Mouse (Mus musculus): ENCODE measurements at regions not wholly inside any gene's neighbourhood (a gene's known extent, or its start where the extent isn't known, plus 50 kb on each side); places are given as distances from the start of the nearest gene placed in this dataset.

DNA sequence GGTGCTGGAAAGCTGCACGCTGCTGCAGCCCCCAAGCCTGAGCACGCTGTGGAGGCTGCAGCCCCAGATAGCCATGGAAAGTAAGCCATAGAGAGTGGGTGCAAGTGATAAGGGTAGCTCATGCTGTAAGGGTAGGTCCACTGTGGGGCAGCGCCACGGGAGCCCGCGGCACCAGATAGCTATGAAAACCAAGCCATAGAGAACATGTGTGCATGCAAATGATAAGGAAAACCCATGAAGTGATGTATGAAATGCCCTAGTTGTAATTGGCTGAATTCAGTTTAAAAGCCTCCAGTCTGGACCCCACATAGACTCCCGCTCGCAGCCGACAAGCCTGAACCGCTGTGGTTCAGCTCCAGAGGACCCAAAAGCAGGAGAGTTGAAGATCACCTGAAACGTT is 58.8 kb upstream of the L3mbtl3 start:
- DNase-seq (ENCODE audit: low spot score in 2 of 2): no peak

DNA sequence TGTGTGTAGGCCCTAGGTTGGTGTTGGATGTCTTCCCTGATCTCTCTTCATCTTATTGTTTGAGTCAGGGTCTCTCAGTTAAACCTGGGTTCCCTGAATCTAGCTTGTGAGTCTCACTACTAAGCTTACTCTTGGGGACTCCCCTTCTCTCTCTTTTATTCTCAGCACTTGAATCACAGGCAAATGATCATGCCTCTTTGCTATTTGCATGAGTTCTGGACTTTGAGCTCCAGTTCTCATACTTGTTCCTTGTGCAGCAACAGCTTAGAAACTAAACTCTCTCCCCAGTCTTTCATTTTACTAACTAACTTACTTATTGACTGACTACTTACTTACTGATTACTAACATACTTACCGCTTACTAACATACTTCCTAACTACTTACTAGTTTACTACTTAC is 64.9 kb upstream of the L3mbtl3 start:
- no peak for DNase-seq (ENCODE audit: low spot score in 2 of 2)

DNA sequence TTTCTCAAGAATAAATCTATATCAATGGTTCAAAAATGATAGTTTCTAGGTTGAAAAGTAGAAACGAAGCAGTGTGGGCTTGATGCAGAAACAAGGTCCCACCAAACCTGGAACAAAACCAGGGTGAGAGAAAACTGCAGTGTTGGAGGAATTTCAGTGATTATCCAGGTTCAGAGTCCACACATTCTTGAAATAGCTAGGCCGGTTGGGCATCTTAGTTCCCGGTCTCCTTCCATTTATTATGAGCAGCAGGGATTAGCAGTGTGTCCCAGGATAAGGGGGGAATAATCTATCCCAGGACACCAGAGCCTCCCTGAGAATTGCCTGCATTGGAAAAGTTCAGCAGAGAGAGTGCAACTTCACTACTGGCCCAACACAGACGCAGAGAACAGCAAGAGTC is 108.5 kb upstream of the L3mbtl3 start:
- no peak for DNase-seq (ENCODE audit: low spot score in 2 of 2)

DNA sequence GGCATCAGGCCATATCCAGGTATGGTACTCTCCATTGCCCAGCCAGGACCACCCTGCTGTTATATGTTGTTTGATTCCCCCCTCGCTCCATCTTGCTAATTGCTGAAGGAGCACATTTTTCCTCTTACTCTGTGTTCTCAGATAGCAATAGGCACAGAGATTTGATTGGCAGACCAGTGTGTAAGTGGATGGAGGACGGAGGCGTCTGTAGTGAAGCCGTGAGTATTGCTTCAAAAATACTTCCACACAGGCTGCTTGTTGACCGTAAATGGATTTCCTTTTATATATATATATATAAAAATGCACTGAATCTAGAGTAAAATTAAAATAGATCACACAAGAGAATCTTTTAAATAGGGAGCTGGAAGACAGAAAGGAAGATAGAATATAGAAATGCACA is 115.6 kb upstream of the L3mbtl3 start:
- peak in 1 of 2 experiments; percentile 14 for DNase-seq (ENCODE audit: low spot score in 2 of 2)

DNA sequence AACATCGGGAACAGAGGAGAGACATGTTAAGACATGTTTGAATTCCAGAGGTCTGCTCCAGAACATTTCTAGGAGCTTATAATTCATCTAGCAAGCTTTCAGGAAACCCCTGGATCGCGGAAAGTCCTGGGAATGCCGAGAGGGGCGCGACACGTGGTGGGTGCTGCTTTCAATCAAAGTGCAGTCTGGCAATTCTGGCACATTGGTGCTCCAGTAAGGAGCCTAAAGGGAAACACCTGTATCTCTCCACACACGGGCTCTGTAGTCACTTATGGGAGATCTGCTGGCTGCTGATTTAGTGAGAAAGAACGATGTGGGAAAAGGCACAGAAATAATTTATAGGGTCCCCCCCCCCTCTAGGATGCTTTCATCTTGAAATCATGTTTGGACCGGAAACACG is 116.4 kb upstream of the L3mbtl3 start:
- DNase-seq (ENCODE audit: low spot score in 2 of 2): no peak

DNA sequence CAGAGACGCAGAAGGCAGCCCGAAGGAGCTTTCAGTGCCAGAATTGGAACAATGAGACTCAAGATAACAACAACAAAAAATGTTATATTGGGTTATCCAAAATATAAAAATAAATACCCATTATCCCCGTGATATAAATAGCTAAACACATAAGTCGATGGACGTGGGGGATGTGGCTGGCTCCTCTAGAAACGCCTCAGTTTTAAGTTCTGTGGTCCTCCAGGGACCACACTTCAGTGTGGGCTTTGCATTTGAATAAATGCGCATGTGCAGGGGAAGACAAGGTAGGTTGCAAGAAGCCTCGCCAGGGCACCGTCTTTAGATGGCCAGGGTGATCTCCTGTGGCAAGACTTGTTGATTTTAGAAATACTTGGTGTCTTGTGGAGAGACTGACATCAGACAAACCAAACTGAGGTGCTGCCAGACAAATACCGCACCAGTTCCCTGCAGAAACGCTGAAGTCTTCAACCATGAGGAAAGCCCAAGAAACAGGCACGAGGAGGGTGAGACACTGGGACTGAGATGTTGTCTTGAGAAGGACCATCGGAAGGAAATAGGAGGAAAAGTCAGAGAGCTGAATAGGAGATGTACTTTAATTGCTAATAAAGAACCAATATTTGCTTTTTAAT is 117.2 kb upstream of the L3mbtl3 start:
- DNase-seq (ENCODE audit: low spot score in 2 of 2): no peak

DNA sequence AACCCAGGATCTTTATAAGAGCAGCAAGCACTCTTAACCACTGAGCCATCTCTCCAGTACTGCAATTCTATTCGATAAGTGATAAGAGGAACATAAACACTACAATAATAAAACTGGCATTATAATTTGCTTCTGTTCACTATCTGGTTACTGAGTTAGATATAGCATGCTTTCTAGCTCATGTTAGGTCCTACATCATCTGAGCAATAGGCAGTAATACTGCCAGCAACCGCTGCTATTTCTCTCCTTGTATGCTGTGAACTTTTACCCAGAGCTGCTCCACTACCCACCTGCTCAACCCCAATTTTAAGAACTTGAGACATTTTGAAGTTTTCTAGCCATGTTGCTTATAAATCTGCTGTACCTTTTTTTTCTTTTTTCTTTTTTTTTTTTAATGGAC is 118.0 kb upstream of the L3mbtl3 start:
- DNase-seq (ENCODE audit: low spot score in 2 of 2): no peak

DNA sequence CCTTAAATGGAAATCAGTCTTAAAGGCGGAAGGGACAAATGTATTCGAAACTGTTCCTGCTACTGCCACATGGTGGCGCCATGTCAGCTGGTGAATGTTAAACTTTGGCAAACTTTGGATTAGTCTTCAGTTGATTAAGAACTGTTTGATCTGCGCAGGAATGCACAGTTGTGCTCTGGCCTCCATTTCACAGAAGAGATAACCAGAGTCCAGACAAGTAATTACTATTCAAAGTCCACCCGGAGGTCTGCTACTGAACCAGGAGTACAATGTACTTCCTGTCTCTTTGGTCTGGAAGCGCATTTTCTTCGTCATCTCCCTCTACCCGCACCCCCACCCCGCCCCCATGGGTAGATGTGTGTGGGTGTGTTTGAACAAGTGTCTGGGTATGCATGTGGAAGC is 118.6 kb upstream of the L3mbtl3 start:
- peak; percentile 38 to 60 for DNase-seq (ENCODE audit: low spot score in 2 of 2)

DNA sequence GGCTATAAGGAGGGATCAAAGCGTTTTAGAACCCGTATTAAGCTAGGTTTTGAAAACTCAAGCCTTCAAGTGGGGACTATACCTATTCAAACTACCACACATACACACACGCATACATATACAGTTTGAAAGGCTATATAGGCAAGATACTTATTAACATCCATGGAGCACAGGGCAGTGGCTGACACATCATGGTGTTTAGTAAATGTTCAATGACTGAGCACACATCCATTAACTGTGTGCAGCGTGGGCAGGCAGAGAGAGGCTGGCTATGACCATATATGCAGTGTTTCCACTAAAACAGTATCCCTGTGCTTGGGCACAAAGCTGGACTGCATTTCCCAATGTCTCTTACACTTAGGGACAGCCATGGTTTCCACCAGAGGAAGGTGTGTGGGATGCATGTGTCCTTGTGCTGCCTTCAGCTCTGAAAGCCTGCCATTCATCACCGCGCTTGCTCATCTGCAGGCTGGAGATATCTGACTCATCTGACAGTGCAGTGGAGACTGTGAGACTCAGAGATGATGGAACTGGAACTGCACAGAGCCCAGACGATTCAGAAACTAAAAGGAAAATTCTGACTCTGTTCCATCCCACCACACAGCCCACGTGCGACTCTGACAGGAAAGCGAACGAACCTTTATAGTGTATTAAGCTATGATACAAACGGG is 124.6 kb upstream of the L3mbtl3 start:
- DNase-seq (ENCODE audit: low spot score in 2 of 2): peak; percentile 48 to 52

DNA sequence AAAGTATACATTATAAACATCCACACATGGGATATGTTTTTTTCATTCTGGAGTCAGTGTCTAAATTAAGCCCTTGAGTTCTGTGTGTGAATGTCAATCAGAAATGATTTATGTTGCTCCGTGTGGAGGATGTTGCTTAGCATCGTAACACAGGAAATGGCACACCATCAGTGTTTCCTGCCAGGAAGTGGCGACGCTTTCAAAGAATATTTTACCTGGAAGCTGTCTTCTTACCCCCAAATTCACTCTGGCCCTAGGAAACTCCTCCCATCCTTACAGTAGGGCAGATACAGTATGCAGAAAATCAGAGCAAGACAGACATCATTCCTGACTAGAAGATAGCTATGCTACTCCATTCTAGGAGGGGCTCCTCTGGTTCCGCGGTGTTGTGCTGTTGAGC is 145.1 kb upstream of the L3mbtl3 start:
- DNase-seq (ENCODE audit: low spot score in 2 of 2): no peak

DNA sequence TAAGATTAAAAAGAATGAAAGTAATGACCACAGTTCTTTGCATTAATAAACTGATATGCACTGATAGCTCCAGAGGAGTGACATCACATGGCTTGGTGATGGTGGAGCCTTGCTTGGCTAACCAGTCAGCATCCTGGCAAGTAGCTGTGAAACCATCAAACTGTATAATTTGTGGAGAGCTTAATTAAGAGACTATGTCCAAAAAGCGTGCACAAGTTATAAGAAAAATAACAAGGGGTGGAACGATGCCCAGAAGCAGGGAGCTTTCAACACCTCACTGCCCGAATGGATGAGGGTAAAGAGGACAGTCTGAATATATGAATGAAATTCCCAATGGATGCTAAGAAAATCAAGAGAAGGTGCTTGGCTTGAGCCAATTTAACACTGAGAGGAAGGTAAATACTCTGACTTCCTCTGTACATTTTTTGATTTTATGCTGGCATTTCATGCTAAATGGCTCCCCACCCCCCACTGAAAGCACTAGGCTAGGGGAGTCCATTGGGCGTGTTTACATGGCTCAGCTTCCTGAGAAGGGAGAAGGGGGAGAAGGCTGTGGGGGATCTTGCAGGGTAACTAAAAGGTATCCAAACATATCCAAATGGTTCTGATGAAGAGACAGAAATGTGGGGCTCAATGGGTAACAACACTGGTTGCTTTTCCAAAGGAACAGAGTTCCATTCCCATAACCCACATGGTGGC is 150.2 kb upstream of the L3mbtl3 start:
- no peak for DNase-seq (ENCODE audit: low spot score in 2 of 2)

DNA sequence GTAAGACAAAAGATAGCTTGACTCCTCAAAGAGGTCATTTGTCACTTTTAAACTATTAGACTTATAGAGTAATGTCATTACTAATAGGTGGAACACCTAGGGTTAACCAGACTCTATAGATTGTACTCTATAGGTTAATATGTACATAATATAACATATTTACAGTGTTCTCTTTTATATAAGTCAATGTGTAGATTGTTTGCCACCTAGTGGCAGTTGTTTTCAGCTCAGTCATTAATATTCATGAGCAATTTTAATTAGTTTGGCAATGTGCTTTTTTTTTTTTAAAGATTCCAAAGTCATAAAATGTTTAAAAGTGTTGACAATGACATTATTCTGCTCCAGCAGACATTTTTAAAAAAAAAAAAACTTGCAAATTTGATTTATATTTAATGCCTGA is 164.4 kb upstream of the L3mbtl3 start:
- DNase-seq (ENCODE audit: low spot score in 2 of 2): no peak

DNA sequence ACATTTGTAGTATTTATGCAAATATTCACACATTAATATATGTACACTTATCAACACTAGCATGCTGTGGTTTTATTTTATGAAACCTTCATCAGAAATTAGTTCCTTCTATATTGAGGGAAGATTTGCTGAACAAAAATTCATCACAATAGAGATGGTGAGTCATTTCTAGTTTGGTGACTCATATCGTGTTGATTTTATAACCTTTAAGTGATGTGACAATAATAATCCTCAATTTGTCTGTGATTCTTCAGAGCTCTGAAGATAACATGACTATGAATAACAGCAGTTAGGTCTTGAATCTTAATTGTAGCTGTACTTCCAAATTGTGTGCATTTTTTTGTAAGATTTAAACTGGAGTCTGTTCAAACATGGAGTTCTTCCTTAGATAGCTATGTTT is 168.3 kb upstream of the L3mbtl3 start:
- DNase-seq (ENCODE audit: low spot score in 2 of 2): no peak

DNA sequence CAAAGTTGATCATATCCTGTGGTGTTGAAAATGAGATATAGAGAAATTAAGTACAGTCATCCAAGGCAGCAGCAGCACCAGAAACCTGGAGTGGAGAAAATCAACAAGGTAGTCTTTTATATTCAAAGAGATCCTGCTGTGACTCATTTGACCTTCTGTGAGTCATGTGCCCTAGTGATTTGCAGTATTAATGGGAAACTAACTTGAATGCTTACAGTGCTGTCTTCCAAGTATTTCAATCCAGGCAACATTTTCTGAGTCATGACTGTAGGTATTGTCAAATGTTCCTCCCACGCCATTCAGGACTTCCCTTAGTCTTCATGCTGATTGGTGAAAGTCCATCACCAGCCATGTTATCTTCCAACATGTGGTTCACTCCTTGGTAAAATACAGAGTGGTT is 169.0 kb upstream of the L3mbtl3 start:
- no peak for DNase-seq (ENCODE audit: low spot score in 2 of 2)

DNA sequence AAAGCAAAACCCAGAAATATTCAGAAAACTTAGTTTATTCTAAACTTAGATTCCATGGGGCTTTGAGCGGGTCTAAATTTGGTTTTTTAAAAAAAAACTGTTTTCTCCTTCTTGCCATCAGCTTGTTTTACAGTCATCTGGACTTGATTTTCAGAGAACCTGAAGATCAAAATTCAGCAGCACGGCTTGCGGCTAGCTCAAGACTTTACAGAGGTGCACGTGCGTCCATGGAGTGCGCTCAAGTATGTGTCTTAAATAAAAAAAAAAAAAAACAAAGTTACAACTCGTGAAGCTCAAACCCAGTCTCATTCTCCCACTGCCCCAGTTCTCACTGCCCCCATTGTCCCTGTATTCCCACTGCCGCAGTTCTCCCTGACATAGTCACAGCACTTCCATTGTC is 180.5 kb upstream of the L3mbtl3 start:
- no peak for DNase-seq (ENCODE audit: low spot score in 2 of 2)

DNA sequence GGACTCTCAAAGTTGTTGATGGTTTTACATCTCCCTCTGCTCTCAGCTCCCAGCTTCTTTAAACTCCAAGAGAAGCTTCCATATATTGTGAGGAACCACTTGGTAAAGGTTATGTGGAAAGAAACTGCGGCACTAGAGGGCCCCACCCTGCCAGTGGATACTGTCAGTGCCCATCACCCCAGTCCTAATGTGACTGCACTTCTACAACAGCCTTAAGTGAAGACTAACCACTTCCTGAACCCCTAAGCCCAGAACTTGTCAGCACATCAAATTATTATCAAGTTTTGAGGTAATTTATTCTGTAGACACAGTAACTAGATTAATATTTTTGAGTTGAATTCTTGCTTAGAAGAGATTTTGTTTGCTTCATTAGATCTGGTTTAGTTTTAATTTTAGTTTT is 182.3 kb upstream of the L3mbtl3 start:
- DNase-seq (ENCODE audit: low spot score in 2 of 2): no peak

DNA sequence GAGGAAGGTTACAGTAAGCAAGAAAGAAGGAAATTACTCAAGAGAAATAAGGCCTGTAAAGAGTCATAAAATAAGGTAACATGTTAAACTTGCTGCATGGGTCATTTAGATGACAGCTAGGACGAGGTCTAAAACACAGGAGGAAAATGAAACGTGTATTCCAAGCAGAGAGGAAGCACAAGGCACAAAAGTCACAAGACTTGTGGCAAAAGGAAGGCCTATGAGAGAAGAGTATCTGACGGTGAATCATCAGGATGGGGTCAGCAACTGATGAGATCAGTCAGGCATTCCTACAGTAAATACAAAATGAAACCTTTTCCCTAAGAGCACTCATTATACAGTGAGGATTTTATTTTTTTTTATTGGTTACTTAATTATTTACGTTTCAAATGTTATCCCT is 183.6 kb upstream of the L3mbtl3 start:
- DNase-seq (ENCODE audit: low spot score in 2 of 2): no peak

DNA sequence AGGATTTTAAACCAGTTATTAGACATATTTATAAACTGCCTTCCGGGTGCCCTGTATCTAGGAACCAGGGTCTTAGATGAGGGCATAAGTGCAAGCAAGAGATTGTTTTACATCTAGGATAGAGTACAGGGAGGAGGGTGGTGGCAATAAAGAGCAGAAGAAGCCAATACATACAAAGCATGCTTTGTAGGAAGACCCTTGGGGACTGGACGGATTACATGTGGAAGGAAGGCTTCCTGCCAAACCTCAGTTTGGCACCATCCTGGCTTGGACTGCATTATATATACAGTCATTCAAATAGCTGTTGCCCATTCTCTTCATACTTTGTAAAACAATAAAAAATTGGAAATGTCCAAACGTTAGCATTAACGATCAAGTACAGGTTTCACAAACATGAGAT is 184.7 kb upstream of the L3mbtl3 start:
- DNase-seq (ENCODE audit: low spot score in 2 of 2): no peak

DNA sequence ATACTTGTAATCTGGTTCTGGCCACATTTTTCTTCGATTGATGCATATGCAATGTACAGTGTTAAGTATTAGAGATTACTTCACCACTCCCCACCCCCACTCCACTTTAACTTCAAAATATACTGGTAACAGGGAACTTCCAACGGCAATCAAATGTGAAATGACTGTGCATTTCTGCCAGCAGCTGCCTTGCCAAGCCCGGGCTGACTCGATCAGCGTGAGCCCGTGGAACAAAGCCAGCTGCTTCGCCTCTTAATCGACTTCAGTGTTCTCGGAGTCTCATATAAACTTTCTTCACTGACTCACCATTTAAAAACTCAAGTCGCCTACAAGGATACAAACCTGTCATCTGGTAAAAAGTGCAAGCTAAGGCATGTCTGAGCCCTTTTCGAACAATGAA is 188.7 kb upstream of the L3mbtl3 start:
- DNase-seq (ENCODE audit: low spot score in 2 of 2): peak; percentile 55 to 59

DNA sequence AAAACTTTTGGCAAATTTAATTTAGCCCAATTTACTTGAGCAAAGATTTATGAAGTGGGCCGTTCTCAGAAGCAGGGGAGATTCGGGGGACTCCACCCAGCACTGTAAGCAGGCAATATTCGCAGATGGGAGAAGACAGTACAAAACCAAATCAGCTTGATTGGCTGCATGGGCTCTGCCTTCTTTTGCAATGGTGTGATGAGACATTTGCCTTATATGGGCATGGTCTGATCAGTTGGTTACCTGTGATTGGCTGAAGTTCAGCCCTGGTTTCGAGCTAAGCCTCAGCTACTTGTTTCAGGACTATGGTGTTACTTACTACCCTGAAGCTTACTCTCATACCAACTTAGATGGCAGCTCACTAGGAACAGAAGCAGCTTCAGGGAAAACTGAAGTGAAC is 185.6 kb upstream of the Arhgap18 start:
- no peak for DNase-seq (ENCODE audit: low spot score in 2 of 2)

DNA sequence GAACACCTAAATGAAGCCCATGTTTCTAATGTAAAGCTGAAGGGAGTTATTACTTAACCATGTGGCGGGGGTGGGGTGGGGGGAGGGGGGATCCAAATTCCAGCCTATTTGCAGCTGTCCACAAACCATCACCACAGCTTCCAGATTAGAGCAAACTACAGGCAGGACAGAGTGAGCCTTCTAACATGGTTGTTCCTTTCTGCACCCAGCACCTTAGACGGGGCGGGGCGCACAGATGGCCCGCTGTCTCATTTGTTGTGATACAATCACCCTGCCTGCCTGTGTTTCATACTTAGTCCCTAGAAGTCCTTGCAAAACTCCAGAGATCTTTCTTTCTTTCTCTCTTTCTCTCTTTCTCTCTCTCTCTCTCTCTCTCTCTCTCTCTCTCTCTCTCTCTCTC is 182.8 kb upstream of the Arhgap18 start:
- no peak for DNase-seq (ENCODE audit: low spot score in 2 of 2)

DNA sequence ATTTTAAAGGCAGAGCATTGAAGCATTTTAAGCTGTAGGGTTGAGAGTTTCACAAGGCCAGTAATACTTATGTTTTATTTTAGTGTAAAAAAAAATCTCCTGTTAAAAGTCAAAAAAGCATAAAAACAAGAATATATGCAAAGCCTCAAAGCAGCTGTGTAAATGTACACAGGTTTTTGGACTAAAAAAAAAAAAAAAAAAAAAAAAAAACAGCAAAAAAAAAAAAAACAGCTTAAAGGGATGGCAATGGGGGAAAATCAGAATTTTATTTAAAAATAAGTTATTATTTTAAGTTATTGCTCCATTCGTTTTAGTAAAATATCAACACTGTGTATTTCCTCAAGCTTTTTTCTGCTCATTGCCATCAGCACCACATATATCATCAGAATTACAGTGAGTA is 181.8 kb upstream of the Arhgap18 start:
- no peak for DNase-seq (ENCODE audit: low spot score in 2 of 2)

DNA sequence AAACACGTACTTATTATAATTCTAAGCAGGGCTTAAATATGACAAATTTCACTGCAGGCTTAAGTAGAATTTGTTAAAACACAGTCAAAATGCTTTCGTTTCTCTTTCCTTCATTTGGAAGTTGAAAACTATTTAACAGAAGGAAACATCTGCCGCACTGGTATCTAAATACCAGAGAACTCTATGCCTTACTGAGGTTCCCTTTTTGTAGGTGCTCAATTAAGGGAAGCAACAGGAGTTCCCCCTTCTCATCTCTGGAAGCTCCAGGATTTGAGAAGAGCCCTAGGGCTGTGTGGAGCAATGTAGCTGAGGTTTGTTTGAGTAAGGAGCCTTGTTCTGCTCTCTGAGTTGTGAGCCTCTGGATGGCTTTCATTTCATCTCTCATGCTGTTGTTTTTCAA is 177.1 kb upstream of the Arhgap18 start:
- no peak for DNase-seq (ENCODE audit: low spot score in 2 of 2)
